Mouse (Mus musculus): ENCODE measurements around the gene Pik3c2b.

The Pik3c2b gene

DNA sequence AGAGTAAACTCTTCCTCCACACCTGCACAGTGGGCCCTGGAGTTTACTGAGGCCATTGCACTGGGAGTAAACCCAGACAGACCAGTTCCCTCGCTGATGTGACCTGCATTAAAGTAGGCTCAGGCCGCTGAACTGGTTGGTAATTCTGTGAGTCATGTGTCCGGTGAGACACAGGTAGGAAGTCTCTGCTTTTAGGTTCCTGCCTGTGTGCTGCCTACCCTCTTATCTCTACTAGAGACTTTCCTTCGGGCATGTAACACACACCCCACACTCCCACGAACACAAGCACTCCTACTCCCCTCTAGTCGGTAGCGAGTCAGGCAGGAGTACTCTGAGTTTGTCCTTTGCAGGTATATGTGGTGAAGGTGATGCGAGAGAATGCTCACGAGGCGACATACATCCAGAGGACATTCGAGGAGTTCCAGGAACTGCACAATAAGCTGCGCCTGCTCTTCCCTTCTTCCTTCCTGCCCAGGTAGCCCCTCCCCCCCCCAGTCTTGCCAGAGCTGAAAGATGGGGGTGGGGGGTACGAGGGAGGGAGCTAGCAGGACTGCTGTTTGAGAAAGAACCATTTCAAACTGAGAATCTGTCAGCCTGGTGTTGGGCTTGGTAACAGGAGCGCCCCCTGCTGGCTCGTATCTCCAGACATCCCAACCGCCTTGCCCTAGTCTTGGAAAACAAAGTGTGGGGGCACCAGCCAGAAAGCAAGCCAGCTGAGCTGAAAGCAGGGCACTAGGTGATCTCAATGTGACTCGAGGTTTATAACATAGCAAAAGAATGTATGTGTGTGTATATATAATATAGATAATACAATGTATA is 55.7 kb downstream of the Pik3c2b start:
- peak; percentile 76 for DNase-seq (ENCODE audit: low read depth)

DNA sequence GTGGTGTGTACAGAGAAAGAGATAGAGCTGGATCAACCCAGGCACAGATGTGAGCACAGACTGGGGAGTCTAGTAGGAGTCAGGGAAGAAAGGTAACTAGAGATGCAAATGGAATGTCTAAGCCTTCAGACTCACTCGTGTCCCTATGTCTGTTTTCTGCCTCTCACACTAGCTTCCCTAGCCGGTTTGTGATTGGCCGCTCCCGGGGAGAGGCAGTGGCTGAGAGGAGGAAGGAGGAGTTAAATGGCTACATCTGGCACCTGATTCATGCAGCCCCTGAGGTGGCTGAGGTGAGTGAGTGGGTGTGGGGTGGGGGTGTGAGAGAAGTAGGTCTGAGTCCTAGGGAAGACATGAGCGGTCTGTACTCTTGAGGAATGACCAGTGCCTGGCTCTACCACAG is 56.6 kb downstream of the Pik3c2b start:
- DNase-seq (ENCODE audit: low read depth), result no peak

DNA sequence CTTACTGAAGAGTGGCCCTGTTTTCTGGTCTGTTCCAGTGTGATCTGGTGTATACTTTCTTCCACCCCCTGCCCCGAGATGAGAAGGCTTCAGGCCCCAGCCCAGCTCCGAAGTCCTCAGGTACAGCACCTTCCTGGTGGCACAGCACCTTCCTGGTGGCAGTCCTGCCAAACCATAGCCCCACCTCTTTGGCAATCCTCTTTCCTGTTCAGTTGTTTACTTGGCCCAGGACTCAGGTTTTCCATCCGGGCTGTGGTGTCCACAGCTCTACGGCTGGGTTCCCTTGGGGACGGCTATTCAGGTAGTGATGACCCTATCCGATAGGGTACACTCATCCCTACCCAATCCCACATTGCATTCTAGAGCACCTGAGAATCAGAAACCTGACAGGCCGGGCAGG is 57.8 kb downstream of the Pik3c2b start:
- no peak for DNase-seq (ENCODE audit: low read depth)

DNA sequence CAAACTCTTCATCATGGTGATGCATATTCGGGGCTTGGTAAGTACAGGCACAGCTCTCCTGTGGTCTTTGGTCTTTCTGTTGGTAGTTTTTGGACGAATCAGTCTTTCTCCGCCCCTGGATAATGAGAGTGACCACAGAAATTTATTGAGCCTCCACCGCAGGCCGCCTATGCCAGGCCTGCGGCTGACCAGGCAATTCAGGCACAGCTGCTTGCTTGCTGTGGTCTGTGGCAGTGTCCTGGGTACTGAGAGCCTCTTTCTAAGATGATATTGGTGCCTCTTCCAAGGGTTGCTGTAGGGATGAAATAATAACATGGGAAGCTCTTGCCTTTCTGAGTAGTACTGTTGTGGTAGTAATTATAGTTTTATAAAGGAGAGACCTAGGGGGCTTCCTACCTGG is 58.4 kb downstream of the Pik3c2b start:
- DNase-seq (ENCODE audit: low read depth), result no peak

DNA sequence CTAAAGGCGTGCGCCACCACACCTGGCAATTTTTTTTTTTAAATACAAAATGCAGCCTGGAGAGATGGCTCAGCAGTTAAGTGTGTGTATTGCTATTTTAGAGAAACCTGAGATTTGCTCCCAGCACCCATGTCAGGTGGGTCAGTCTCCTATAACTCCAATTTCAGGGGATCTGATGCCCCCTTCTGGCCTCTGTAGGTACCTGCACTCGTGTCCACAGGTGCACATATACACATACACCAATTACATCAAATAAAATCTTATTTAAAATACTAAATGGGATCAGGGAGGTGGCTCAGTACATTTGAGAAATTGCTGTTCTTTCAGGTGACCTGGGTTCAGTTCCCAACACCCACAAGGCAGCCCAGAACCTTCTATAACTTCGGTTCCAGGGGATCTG is 70.6 kb downstream of the Pik3c2b start:
- DNase-seq (ENCODE audit: low read depth), result no peak

DNA sequence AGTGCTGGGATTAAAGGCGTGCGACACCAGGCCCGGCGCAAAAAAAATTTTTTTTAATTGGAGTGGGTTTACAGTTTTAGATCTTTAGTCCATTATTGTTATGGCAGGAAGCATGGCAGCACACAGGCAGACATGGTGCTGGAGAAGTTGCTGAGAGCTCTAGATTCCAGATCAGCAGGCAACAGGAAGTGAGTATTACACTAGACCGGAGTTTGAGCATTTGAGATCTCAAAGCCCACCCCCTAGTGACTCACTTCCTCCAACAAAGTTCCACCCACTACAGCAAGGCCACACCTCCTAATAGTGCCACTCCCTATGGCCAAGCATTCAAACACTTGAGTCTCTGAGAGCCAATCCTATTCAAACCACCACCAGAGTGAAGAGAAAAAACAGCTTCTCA is 72.7 kb downstream of the Pik3c2b start:
- peak; percentile 91 for DNase-seq (ENCODE audit: low read depth)

DNA sequence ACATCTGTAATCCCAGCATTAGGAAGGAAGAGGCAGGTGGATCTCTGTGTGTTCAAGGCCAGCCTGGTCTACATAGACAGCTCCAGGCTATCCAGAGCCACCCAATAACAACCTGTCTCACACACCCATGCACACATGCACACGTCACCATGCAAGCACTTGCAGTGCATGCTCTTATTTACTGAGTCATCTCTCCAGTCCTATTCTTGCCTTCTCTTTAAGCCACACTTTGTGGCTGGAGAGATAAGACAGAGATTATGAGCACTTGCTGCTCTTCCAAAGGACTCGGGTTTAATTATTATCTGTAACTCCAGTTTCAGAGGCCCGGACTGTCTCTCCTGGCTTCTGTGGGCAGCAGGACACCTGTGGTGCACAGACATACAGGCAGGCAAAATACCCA is 73.4 kb downstream of the Pik3c2b start:
- DNase-seq (ENCODE audit: low read depth), result peak; percentile 51

DNA sequence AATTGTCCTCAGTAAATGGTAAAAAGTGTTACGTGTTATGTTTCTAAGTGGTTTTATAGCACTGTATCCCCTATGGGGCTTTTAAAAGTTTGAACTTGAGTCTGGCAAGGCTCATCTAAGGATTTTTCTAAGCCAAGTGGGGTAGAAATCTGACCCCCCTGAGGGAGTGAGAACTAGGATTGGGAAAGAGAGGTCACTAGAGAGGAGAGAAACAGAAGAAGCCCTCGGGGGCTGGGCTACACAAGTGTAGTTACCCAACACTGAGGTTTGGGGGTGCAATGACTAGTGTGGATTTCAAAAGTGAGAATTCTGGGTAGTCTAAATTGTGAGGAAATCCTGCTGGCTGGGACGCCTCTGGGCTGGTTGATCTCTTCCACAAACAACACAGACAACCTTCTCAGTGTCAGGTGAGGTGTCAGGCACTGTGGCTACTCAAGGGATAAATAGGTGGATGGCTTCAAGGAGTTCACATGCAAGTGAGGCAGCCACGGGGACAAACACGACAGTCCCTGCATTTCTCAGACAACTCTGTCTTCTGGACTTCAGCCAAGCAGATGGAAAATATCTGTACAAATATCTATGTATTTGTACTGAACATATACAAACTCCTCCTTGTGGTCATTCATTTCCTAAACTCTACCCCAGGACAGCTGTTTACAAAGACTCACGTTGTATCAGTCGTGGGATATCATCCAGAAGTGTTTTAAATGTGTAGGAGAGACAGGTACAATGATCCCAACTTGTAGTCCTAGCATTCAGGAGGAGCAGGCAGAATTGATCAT is 74.7 kb downstream of the Pik3c2b start:
- DNase-seq (ENCODE audit: low read depth), result peak; percentile 86

DNA sequence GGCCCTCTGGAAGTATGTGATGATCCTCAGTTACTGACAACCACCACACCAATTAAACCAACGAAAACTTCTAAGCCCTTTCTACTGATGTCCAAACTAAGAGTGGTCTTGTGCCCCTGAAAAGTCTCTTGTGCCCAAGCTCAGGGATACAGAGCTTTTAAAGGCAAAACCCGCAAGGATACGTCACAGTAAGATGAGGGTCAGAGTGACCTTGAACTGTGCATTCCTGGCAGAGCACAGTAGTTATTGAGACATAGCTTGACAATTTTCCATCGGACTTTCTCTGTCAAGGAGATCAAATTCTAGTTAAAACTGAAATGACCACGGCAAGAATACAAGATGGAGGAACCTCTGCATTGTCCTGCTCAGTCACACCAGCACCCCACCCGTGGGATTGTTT is 75.8 kb downstream of the Pik3c2b start:
- no peak for DNase-seq (ENCODE audit: low read depth)

DNA sequence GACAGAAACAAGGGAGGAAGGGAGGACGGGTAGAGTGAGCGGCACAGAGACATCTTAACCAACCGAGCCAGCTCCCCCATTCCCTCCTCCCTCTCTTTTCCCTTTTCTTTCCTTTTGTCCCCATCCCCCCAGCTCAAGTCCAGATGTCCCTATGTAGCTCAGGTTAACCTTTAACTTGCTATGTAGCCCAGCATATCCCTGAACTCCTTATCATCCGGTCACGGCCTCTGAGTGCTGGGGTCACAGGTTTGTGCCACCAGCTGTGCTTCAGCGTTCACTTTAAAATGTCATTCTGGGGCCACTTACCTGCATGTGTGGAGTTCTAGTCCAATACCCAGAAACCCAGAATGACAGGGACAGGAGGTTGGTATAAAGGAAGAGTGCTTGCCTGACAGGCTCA is 78.7 kb downstream of the Pik3c2b start:
- no peak for DNase-seq (ENCODE audit: low read depth)

DNA sequence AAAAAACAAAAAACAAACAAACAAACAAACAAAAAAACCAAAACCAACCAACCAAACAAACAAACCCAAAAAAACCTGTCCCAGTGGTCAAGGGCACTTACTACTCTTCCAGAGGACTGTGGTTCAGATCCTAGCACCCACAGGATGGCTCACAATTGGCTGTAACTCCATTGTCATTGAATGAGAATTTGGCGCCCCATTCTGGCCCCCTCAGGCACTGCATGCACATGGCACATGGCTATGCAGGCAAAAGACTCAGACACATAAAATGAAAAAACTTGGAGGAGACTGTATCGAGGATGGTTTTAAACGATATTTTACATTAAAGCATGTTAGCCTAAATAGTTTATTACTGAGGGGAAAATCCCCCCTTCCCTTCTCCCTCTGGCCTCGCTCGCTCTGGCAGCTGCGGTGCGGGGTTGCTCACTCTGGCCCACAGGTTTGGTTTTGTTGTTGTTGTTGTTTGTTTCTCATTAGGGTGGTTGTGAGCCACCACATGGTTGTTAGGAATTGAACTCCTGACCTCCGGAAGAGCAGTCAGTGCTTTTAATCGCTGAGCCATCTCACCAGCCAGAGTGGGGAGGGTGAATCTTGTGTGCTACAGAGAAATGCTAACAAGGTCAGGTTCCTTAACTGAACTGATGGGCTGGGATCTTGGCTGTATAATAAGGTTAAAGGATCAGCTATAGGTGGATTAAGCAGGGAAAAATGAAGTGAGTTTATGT is 80.3 kb downstream of the Pik3c2b start:
- DNase-seq (ENCODE audit: low read depth), result no peak

DNA sequence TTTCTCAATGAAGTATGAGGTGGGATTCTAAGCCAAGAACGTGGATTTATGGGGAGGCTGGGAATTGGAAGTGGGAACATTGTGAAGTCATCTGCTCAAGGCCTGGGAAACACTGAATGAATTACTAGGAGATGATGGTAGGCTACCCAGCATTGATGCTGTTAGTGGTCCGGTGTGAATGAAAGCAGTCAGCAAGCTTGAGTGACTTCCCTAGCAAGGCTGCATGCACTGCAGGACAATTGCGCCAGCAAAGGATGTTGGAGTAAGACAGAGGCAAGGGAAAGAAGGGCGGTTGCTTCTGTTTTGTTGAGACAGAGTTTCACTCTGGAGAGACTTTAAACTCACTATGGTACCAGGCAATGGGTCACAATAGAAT is 80.9 kb downstream of the Pik3c2b start:
- DNase-seq (ENCODE audit: low read depth), result no peak

DNA sequence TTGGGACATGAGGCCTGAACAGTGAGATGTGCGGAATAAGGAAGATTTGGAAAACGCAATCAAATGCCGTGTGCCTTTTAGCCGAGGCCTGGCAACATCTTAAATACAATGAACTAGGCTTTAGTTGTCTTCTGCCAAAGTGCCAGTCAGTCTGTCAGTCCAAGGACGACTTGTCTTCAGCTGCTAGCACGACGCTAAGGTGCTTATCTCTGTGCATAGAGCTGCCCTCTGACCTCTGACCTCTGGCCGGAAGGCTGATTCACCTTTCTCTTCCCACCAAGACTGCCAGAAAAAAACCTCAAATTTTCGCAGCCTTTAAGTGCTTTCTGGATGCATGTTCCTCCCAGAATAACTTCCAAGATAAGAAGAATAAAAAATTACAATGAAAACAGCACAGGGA is 81.9 kb downstream of the Pik3c2b start:
- DNase-seq (ENCODE audit: low read depth), result peak; percentile 89

DNA sequence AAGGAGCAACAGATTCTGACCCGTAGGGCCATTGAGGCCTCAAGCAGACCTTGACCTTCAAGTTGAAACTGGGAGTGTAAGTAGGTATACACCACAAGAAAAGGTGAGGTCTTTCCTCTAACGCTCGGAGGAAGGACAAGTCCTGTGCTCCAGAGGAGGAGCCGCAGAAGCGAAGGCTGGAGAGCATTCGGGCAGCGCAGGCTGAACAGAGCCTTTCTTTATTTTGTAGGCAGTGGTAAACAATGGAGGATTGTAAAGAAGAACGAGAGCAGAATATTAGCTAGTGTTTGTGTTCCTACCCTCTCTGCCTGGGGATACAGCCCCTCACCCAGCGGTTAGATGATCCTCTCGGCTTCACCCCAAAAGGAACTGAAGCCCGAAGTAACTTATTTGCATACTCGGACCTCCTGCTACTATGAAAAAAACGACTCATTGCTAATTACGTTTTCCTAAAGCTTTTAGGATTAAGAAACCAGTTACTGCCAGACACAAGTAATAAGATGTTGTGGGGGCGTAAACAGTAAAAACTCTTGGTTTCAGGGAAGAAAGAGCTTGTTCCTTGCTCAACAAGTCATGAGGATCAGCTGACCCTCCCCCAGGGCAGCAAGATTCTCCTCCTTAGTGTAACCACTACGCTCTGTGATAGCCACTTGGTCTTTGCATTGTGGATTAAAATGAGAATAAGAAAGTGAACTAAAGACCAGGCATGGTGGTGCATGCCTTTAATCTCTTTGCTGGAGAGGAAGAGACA is 84.2 kb downstream of the Pik3c2b start:
- no peak for DNase-seq (ENCODE audit: low read depth)

DNA sequence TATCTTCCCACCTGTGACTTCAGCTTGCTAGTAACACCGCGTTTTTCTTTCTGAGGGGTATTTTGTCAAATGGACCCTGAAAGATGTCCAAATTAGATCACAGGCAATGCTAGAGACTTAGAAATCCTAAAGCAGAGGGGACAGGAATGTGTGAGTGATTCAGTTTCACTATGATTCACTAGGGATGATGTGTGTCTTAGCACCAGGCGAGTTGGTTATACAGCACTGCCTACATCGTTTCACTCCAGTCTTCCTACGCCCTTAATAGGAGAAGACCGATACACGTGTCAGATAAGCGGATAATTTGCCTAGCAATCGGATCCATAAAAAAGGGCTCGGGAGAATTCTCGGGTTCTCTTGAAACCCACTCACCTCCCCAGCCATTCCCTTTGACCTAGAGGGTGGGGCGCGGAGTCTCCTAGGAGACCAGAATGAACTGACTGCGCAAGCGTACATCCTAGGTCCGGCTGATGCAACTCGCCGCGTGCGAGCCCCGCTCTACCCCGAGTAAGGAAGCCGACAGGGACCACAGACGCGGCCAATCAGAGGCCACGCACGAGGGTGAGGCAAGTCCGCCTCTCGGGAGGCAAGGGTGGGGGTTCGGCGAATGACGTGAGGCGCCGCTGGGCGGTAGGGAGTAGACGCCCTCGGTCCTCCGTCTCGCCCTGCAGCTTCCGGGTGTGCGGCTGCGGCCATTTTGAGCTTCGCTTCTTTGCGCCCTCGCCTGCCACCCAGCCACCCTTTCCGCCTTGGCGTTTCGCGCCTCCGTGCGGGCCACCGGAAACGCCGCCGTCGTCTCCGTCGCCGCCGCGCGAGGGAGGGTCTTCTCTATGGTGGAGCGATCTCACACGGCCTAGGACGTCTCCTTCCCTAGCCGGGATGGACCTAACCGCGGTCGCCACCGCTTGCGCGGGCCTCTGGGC is 85.4 kb downstream of the Pik3c2b start, which contains the start of gene Ppp1r15b:
Ppp1r15b (plus strand) TSS at position 506 of the 923 bp plus-strand sequence.
- DNase-seq (ENCODE audit: low read depth), result peak; percentile 99

DNA sequence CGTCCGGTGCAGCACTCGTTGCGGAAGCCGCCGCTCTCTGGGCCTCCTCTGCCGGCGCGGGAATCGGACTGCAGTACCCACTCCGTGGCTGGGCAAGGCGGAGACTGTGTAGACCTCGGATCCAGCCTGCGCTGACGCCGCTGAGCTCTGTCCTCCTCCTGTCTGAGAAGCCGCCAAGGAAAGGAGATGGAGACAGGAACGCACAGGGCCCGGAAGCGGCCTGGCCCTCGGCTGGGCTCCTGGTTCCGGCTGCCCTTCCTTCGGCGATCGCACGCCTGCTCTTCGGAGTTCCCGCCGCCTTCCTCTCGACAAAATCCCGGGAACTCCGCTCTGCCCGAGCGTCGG is 86.1 kb downstream of the Pik3c2b start:
- DNase-seq (ENCODE audit: low read depth), result no peak

DNA sequence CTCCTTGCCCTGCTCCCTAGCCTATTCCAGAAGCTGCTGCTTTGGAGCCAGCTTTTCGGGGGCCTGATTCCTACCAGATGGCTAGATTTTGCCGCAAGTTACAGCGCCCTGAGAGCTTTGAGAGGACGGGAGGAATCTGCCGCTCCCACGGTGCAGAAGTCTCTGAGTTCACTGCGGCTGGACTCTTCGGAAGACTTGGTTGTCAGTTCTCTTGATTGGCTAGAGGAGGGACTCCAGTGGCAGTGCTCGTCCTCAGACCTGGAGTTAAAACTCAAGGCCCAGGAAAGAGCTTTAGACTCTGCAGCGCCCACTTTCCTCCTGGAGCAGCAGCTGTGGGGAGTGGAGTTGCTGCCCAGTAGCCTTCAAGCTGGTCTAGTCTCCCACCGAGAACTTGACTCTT is 86.5 kb downstream of the Pik3c2b start:
- DNase-seq (ENCODE audit: low read depth), result no peak

DNA sequence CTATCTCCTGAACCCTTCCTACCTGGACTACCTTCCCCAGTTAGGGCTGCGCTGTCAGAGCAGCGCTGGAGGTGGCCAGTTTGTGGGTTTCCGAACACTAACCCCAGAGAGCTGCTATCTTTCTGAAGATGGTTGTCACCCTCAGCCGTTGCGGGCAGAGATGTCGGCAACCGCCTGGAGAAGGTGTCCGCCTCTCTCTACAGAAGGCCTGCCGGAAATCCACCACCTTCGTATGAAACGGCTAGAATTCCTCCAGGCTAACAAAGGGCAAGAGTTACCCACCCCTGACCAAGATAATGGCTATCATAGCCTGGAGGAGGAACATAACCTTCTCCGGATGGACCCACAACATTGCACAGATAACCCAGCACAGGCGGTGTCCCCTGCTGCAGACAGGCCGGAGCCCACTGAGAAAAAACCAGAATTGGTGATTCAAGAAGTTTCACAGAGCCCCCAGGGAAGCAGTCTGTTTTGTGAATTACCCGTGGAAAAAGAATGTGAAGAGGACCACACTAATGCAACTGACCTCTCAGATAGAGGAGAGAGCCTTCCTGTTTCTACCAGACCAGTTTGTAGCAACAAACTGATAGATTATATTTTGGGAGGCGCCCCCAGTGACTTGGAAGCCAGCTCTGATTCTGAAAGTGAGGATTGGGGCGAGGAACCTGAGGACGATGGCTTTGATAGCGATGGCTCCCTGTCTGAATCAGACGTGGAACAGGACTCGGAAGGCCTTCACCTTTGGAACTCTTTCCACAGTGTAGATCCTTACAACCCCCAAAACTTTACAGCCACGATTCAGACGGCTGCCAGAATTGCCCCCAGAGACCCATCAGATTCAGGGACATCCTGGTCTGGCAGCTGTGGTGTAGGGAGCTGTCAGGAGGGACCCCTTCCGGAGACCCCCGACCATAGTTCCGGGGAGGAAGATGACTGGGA is 87.2 kb downstream of the Pik3c2b start:
- no peak for DNase-seq (ENCODE audit: low read depth)

DNA sequence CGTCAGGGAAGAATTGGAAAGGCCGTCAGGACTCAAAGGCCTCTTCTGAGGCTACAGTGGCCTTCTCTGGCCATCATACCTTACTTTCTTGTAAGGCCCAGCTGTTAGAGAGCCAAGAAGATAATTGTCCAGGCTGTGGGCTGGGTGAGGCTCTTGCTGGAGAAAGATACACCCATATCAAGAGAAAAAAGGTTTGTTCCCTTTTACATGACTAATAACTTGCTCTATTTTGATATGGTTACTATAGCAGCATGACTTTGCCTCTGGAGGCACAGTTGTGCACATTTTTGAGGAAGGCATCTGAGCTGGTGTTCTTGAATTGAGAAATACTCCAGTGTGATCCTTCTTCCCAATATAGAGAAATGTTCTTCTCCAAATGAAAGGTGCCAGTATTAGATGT is 88.0 kb downstream of the Pik3c2b start:
- DNase-seq (ENCODE audit: low read depth), result peak; percentile 57

DNA sequence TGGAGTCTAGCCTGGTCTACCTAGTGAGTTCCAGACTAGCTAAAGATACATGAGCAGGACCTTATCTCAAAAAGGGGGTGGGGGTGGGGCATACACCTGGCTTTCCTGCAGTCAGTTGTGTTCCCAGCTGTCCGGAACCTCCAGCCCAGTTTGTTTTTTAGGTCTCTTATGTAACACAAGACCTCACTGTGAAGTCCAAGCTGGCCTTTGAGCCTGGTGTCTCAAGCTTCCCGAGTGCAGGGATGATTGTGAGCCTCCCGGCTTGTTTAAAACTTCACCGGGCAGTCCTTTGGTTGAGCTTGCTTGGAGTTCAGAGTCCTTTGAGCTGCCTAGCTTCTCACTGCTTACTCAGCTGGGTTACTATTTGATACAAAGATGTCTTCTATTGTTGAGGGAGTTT is 88.6 kb downstream of the Pik3c2b start:
- DNase-seq (ENCODE audit: low read depth), result no peak
